Mouse (Mus musculus) kidney, postnatal 10 days (tissue): Measurements from ENCODE around the gene Ppfia3.
"Not testable (repeated sequence)": the region's sequence is repeated elsewhere in the genome, so short reads cannot be mapped to it uniquely, and the experiment has no call there.

Experiments
- DNase-seq: peaks from one replicate; pipeline ENCODE4 v3.0.0; 2021; ENCODE audit warnings: mixed read lengths

The Ppfia3 gene

DNA sequence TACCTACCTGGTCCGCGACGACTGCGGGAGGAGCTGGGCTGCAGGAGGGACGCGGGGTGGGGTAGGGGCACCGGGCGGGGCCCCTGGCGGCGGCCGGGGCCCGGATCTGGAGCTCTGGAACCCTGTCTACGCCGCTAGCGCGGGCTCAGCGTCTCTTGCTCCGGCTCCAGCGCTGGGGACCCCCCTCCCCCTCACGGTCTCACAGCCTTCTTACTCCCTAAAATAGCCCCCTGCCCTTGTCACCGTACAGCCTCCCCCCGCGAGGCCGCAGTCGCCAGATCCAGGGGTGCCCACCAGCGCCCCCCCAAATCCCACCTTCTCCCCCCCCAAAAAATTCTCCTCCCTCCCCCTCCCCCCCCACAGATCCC lies at the start of gene Ppfia3:
Gene Ppfia3 (minus strand): TSS at position 368 of the 368 bp plus-strand sequence.
- DNase-seq: no peak

DNA sequence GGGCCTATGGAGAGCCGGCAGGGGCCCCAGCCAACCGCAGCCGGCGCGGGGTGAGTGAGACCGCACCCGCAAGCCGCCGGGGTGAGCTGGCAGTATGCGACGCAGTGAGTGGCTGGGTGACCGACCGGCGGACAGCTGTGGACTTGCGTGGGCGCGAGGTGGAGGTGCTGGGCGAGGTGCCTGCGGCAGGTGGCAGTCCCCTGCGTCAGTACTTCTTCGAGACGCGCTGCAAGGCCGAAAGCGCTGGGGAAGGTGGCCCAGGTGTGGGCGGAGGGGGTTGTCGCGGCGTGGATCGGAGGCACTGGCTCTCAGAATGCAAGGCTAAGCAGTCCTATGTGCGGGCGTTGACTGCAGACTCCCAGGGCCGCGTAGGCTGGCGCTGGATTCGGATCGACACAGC lies 48.8 kb upstream of the Ppfia3 start:
- DNase-seq: no peak

DNA sequence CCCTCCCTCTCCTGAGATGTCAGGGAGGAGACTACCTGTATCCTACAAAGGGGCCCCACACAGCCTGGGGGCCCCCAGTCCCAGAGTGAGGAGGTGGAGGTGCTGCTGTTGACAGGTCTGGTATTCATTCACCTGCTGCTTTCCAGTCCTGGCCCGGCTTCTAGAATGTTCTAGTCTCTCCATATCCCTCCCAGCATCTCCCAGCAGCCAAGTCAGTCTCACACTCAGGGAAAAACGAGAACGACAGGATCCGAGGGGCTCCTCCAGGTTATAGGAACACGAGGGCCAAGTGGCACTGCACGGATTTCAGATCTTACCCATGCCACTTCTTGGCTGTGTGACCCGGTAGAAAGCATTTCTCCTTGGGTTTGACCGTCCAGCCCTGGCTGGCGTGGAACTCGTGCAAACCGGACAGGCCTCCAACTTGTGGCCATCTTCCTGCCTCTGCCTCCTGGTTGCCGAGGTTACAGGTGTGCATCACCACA lies 48.0 kb upstream of the Ppfia3 start:
- no peak for DNase-seq

DNA sequence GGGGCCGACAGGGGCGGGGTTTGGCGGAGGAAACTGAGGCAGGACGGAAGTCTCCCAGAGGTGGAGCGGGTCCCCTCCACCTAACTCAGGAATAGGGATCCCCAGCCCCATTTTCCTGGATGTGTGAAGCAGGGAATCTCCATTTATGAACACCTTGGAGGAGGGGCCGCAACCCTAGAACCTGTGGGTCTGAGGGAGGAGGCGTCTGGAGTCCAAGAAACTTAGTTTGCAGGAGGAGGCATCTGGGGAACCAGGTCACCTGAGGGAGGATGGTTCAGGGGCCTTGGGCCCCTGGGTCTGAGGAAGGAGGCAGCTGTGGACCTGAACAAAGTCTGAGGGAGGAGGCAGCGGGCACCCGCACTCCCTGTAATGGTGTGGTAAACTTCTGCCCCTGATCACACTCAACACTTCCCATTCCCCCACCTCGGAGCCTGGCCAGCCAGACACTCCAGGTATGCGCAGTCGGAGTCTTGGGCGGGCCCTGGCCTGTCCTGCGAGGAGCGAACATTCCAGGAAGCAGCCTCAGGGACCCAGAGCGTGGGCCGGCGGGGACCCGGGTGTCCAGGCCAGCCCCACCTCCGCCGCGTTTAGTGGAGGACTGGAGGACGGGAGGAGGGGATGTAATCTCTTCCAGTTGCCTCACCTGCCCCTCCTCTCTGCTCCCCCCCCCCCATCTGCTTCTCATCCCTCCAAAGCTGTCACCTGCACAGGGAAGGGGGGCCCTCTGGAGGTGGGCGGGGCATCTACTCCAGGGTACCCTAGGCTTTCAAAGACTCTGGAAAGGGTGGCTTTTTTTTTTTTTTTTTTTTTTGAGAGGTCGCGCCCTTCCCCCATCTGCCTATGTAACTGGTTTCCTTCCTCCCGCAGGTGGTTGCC lies 47.3 kb upstream of the Ppfia3 start:
- peak; percentile 50 for DNase-seq

DNA sequence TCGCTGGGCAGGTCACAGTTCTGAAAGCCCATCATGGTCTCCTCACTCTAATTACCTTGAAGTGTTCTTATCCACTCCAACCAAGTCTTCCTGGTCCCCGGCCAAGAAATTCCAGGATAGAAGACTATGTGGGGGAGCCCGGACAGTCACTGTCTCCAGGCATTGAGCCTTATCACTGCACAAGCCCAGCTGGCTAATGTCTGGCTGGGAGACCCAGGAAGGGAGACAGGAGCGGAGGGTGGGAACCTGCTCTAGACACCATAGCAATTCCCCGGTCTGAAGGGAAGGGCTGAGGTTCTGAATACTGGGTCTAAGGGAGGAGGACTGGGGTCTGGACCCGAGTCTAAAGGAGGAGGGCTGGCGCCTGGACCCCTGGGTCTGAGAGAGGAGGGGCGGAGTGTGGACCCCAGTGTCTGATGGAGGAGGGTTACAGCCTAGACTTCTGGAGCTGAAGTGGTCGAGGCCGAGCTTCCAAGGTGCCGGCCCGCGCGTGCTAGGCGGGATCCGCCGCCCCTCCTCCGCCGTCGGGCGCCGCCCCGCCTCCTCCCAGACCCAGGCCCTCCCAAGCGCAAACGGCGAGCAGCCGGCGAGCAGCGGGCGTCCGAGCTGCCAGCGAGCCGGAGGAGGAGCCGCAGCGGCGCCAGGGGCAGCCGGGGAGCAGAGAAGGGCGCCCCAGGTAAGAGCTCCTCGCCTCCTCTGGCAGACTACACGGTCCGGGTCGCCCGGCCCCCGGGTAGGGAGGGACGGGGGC lies 46.5 kb upstream of the Ppfia3 start, which contains the start of gene Ntf5:
Gene Ntf5 (plus strand): TSS at position 583 of the 751 bp plus-strand sequence.
- DNase-seq: peak; percentile 66

DNA sequence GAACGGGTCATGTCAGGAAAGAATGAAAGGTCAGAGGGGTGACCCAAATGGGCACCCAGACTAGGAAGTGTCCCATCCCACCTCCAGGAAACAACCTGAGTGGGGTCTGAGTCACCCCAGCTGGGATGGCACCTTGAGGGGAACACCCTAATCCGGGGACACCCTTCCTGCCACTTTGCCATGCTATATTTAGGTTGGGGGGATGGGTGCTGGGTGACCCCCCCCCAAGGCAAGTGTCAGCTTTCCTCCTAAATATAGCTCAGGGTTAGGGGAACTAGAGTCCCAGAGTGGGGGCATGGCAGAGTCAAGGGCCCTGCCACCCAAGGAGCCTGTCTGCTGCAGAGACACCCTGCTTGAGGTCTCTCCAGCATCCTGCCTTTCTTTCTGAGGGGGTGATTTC lies 45.6 kb upstream of the Ppfia3 start:
- no peak for DNase-seq

DNA sequence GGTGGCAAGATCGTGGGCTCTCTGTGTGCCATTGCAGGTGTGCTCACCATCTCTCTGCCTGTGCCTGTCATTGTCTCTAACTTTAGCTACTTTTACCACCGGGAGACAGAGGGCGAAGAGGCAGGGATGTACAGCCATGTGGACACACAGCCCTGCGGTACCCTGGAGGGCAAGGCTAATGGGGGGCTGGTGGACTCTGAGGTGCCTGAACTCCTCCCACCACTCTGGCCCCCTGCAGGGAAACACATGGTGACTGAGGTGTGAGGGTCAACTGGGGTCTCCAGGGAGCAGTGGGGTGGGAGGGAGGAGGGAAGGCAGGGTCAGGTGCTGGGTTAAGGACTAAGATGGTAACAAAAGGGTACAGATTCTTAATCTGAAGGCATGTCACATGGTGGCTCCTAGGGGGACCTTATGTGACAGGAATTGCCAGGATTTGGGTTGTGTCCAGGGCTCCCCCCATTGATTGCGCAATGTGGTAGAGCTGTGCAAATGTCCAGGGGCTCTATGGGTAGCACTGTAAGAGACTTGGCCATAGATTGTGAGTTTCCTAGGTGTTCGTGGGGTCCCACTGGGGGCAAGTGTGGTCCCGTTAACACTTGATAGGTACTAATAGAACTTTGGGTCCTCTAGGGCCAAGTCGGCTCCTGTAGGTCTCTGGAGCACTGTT lies 42.8 kb upstream of the Ppfia3 start:
- DNase-seq: no peak

DNA sequence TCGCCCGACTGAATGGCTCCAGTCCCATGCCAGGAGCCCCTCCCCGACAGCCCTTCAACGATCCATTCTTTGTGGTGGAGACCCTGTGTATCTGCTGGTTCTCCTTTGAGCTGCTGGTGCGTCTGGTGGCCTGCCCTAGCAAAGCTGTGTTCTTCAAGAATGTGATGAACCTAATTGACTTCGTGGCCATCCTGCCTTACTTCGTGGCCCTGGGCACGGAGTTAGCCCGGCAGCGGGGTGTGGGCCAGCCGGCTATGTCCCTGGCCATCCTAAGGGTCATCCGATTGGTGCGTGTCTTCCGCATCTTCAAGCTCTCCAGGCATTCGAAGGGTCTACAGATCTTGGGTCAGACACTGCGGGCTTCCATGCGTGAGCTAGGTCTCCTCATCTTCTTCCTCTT lies 42.1 kb upstream of the Ppfia3 start:
- no peak for DNase-seq

DNA sequence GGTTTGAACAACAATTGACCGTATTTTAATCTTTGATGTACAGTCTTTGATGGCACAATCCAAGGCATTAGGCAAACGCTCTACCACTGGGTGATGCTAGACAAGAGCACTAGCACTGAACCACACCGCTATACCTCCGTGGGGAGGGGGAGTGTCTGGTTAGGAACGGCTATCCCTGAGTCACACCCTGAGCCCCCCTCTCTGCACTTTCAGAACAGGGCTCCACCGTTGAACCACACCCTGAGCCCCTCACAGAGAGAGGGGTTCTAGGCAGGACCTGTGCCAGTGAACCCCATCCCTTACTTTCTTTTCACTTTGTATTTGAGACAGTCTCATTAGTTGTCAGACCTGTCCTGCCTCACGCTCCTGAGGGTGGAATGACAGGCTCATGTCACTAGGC lies 41.5 kb upstream of the Ppfia3 start:
- DNase-seq: no peak

DNA sequence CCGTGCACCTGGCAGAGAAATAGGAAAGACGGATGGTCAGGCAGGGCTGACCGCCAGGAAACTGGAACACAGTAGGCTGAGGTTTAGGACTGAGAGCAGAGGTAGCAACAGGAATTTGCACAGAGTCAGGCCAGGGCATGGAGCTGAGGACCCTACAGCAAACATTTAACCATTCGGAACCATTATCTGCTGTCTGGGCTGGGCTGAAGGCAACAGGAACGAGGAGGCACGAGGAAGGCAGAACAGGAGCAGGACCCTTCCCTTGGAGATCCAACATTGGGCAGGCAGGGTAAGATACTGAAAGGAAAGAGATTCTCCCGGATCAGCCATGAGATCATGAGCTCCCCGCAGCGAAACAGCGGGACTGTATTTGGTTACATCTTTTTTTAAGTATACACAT lies 41.0 kb upstream of the Ppfia3 start:
- DNase-seq: no peak

DNA sequence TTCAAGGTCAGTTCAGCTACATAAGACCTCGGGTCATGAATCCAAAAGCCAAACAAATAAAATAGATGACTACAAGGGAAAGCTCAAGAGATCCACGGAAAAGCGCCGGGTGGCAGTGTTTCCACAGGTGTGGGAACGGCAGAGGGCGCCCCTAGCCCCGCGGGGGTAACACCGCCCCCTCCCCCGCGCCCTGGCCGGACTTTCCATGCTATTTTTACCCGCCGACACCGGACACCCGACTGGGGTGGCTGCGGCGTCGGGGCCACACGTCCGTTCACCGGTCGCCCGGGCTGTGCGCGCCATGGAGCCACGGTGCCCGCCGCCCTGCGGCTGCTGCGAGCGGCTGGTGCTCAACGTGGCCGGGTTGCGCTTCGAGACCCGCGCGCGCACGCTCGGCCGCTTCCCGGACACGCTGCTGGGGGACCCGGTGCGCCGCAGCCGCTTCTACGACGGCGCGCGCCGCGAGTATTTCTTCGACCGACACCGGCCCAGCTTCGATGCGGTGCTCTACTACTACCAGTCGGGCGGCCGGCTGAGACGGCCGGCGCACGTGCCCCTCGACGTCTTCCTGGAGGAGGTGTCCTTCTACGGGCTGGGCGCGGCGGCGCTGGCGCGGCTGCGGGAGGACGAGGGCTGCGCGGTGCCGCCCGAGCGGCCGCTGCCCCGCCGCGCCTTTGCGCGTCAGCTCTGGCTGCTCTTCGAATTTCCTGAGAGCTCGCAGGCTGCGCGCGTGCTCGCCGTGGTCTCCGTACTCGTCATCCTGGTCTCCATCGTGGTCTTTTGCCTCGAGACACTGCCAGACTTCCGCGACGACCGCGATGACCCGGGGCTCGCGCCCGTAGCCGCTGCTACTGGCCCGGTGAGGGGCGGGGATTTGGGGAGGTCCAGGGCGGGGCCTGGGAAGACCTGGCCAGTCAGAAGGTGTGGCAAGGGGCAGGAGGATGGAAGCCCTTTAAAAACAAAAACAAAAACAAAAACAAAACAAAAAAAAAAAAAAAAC lies 39.6 kb upstream of the Ppfia3 start:
- peak; percentile 57 for DNase-seq

DNA sequence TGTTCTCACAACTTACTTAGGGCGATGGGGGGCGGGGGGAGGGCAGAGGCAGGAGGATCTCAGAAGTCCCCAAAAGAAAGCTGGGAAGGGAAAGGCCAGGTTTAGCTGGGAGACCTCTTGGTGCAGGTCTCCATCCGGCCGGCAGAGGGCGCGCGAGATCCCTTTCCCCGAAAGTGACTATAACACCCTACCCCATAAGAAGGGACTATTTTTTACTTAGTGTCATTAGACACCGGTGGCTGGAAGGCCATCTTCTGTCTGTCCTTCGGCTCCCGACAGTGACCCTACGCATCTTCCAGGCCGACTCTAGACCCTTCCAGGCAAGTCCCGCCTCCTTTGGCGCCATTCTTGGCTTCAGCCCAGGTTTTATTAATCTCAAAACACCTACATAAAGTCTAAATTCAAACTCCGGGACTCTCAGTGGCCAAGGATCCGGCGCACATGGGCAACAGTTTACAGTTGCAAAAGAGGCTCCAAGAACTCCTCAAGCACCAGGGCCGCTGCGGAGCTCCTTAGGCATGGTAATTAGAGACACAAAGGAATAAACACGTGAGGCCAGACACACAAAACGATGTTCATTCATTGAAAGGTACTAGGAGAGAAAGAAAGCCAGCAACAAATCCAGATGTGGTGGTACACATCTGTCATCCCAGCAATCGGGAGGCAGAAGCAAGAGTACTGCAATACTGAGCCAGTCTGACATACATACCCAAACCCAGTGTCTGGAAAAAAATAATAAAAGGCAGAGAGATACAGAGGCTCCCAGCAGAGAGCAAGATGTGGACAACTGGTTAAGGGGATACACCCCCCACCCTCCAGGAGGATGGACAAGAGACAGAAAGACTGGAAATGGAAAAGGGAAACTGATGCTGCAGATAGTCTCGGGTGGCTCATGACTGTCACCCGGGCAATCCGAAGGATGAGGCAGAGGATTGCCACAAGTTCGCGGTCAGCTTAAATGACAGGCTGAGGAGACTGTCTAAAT lies 38.6 kb upstream of the Ppfia3 start, which contains the start of gene Kcna7:
Gene Kcna7 (plus strand): TSS at position 563 of the 985 bp plus-strand sequence.
- DNase-seq: peak; percentile 87

DNA sequence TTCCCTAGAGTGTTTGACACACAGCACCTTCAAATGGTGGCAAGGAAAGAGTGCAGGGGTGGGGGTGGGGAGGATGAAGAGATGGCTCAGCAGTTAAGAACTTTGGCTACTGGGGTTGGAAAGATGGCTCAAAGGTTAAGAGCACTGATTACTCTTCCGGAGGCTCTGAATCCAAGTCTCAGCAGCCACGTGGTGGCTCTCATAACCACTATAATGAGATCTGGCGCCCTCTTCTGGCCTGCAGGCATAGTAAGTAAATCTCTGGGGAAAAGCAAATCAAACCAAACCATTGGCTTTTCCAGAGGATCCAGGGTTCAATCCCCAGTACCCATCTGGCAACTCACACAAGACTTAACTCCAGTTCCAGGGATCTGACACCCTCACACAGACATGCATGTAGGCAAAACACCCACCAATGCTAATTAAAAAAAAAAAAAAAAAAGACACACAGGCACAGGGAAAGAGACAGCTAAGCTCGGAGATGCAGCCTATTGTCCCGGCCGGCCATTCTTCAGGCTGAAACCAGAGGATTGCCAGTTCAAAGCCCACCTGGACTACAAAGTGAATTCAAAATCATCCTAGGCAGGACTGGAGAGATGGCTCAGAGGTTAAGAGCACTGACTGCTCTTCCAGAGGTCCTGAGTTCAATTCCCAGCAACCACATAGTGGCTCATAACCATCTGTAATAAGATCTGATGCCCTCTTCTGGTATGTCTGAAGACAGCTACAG lies 36.9 kb upstream of the Ppfia3 start:
- peak; percentile 85 for DNase-seq

DNA sequence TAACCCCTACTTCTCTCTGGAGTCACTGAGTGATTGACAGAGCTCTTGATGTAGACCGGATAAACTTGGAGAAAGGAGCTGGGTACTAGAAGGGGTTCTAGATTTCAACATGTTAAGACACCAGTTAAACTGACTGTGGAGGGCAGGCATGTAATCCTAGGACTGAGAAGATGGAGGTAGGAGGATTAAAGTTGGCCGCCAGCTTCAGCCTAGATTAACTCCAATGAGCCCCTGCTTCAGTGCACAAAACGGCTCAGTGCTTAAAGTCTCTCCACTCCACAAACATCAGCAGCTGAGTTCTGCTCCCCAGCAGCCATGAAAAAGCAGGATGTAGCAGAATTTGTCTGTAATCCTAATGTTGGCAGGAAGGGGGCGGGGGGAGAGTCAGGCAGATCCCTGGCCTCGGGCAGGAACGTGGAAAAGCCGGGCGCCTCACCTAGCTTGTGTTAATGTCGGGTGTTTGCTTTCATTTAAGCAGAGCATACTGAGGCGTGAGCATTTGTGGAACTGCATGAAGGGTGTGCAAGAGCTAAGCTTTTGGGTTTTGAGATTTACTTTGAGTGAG lies 34.8 kb upstream of the Ppfia3 start:
- no peak for DNase-seq

DNA sequence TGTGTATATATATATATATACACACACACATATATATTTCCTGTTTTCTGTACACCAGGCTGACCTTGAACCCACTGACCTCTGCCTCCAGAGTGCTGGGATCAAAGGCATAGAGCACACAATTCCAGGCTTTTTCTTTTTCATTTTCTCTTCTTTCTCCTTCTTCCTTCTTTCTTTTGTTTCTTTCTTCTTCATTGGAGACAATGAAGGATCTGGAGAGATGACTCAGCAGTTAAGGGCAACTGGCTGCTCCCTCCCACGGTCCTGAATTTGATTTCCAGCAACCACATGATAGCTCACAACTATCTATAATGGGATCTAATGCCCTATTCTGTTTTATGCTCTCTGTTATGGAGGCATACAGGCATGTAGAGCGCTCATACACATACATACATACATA lies 30.0 kb upstream of the Ppfia3 start:
- DNase-seq: no peak

DNA sequence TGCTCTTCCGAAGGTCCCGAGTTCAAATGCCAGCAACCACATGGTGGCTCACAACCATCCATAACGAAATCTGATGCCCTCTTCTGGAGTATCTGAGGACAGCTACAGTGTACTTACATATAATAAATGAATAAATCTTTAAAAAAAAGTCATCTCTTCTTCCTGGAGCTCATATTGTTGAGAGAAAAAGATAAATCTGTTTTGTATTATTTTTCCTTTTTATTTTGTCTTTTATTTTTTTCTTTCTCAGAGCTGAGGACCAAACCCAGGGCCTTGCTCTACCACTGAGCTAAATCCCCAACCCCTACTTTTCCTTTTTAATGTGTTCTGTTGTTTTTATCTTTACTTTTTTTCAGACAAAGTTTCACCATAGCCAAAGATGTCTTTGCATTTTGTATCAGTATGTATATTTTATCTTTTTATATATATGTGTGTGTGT lies 29.5 kb upstream of the Ppfia3 start:
- not testable (repeated sequence) for DNase-seq

DNA sequence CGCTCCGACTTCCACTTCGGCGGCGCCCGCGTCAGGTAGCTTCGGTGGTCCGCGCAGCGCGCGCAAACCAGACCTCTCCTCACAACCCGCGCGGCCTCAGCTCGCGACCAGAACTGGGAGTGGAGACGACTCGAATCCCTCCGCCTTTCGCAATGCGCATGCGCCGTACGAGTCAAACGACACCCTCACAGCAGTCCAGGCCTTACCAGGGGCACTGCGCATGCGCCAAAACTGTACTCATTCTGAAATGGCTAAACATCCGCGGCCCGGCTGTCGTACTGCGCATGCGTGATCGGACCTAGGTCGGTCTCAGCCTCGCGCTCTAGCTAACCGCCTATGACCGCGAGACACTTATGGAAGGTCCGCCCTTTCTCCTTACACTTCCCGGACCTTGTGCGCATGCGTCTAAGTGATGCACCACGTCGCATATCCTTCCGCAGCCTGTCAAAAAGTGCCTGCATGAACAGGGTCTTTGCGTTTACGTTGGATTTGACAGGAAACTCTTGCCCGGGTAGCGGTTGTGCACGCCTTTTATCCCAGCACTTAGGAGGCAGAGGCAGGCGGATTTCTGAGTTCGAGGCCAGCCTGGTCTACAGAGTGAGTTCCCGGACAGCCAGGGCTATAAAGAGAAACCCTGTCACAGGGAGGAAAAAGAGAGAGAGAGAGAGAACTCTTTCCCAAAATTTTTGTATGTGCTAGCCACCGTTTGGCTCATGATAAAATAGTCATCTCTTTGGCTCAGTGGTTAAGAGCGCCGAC lies 28.9 kb upstream of the Ppfia3 start, which contains the start of gene Snrnp70:
Gene Snrnp70 (minus strand): TSS at position 165 of the 759 bp plus-strand sequence.
- DNase-seq: peak; percentile 100

DNA sequence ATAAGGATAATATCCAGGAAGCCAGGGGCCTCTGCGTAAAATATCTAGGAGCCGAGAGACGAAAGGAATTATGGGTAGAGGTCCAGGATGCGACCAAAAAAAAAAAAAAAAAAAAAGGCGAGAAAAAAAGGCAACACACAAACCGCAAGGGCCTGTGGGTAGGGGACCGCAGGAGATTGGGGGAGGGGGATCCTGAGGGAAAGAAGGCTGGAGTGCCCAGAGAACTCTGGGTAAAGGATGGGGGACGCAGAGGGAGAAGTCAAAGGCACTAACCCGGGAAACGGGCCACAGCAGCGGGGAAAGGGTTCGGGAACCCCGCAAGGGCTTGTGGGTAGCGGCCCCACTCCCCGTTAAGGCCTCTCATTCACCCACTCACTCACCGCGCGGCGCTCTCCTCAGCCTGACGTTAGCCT lies 28.3 kb upstream of the Ppfia3 start:
- no peak for DNase-seq

DNA sequence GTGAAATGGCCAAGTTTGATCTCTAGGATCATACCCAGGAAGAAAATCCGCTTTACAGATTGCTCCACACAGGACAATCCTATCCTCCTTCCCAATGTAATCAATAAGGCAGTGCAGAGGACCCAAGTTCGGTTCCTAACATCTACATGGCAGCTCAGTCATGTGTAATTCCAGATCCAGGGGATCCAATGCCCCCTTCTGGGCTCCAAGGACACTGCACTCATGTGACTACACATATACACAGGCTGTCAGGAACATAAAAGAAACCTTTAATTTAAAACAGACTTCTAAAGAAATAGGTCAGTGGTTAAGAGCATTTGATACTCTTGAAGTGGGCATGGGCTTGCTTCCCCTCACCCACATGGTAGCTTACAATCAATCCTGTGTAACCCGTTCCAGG lies 19.3 kb upstream of the Ppfia3 start:
- no peak for DNase-seq
